Mouse (Mus musculus): Measurements from ENCODE around the gene Defb23. TPM values are rescaled to one million over a fixed set of nuclear protein-coding genes. Genes with fewer than 3 reads are reported as not detected.

Defb23 gene
- polyA plus RNA-seq, 1 experiment: not detected

Other genes with a start within 250 kb of the Defb23 start
- 30.2 and 33.6 TPM in 2 replicates for gene Csnk2a1, start 237.8 kb downstream of the Defb23 start, polyA plus RNA-seq (2012; rRNA removed)
- 61.9 and 68.5 TPM in 2 replicates for gene Tbc1d20, start 170.8 kb downstream of the Defb23 start, polyA plus RNA-seq (2012; rRNA removed)
- gene Rbck1, start 132.0 kb downstream of the Defb23 start, polyA plus RNA-seq (2012; rRNA removed): 190 and 253 TPM in 2 replicates
- gene Trib3, start 120.6 kb downstream of the Defb23 start, polyA plus RNA-seq (2012; rRNA removed): 2.1 and 5.9 TPM in 2 replicates
- gene Nrsn2, start 88.0 kb downstream of the Defb23 start, polyA plus RNA-seq (2012; rRNA removed): 0.34 and 0.87 TPM in 2 replicates
- gene Sox12, start 66.6 kb downstream of the Defb23 start, polyA plus RNA-seq (2012; rRNA removed): 1.9 and 2.0 TPM in 2 replicates
- gene Zcchc3, start 49.6 kb downstream of the Defb23 start, polyA plus RNA-seq (2012; rRNA removed): 1.7 and 2.0 TPM in 2 replicates
- not detected in 2 replicates for gene 6820408C15Rik, start 49.0 kb downstream of the Defb23 start, polyA plus RNA-seq (2012; rRNA removed)
- 0.26 and 0.69 TPM in 2 replicates for gene Defb20, start 12.4 kb upstream of the Defb23 start, polyA plus RNA-seq (2012; rRNA removed)
- gene Defb22, start 25.5 kb upstream of the Defb23 start, polyA plus RNA-seq (2012; rRNA removed): not detected in 2 replicates
- gene Defb26, start 47.1 kb upstream of the Defb23 start, polyA plus RNA-seq (2012; rRNA removed): not detected in 2 replicates
- not detected in 2 replicates for gene Defb28, start 53.6 kb upstream of the Defb23 start, polyA plus RNA-seq (2012; rRNA removed)
- not detected in 2 replicates for gene Defb29, start 75.5 kb upstream of the Defb23 start, polyA plus RNA-seq (2012; rRNA removed)
- gene Gm17416, start 104.7 kb upstream of the Defb23 start, polyA plus RNA-seq (2012; rRNA removed): not detected in 2 replicates
- not detected in 2 replicates for gene Defb21, start 108.1 kb upstream of the Defb23 start, polyA plus RNA-seq (2012; rRNA removed)
- gene Defb19, start 115.7 kb upstream of the Defb23 start, polyA plus RNA-seq (2012; rRNA removed): not detected in 2 replicates
- gene Defb45, start 134.8 kb upstream of the Defb23 start, polyA plus RNA-seq (2012; rRNA removed): not detected in 2 replicates
- gene Defb36, start 139.7 kb upstream of the Defb23 start, polyA plus RNA-seq (2012; rRNA removed): not detected in 2 replicates
- 0.78 and 1.1 TPM in 2 replicates for gene Defb25, start 158.4 kb upstream of the Defb23 start, polyA plus RNA-seq (2012; rRNA removed)
- gene Rem1, start 162.3 kb upstream of the Defb23 start, polyA plus RNA-seq (2012; rRNA removed): 3.6 and 3.7 TPM in 2 replicates
- 102 and 126 TPM in 2 replicates for gene H13, start 204.8 kb upstream of the Defb23 start, polyA plus RNA-seq (2012; rRNA removed)
- gene Mcts2, start 222.4 kb upstream of the Defb23 start, polyA plus RNA-seq (2012; rRNA removed): 5.8 and 6.4 TPM in 2 replicates